Mouse (Mus musculus): ENCODE data around the gene Fgfr1op2. TPM values are rescaled to one million over a fixed set of nuclear protein-coding genes. Genes with fewer than 3 reads are reported as not detected.

Fgfr1op2 gene
- polyA plus RNA-seq, 1 experiment, result 71.5 TPM

DNA sequence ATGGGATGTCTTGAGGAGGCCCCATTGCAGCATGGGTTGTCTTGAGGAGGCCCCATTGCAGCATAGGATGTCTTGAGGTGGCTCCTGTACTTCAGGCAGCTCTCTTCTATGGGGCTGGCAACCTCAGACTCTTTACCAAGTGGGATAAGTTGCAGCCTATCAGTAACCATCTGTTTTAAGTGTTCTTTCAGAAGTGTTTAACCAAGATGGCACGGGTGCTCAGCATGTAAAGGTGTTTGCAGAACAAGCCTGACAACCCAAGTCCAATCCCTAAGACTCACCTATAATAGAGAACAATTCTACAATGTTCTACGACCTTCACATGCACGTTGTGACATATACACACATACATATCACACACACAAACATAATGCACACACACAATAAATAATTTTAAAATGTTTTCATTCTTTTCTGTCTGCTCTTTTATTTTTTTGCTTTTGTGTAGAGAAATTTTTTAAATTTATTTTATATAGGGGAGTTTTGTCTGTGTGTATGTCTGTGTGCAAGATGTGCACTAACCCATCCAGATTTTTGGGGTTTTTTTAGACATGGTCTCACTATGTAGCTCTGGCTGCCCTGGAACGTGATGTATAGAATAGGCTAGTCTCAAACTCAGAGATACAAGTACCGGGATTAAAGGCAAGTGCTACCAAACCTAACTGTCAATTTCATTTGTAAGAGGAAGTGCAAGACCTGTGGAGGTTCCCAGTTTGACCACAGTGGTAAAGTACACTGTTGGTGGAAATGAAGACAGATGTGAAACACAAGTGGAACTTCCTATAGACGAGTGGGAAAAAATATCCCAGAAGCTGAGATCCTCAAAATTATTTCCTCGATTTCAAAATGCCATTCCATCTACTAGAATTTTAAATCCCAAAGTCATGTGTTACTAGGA is 63.3 kb downstream of the Fgfr1op2 start:
- no peaks in the 10 kb centered on the region for H3K9me3 ChIP-seq (replicated peaks; ENCODE audit: control insufficient read depth, insufficient read depth, low read length, poor library complexity, severe bottlenecking)
- H3K4me1 ChIP-seq (ENCODE audit: control insufficient read depth, insufficient read depth, low read length), result no peaks in the 10 kb centered on the region
- no peaks in the 10 kb centered on the region for H3K36me3 ChIP-seq (ENCODE audit: control insufficient read depth, insufficient read depth, low read length, poor library complexity, severe bottlenecking)
- H3K27ac ChIP-seq (ENCODE audit: insufficient read depth, low read length), result no peak overlapping the region
- TF ChIP-seq EP300 (IDR thresholded peaks at IDR 0.05; ENCODE audit: insufficient read depth, low read depth, low read length) (no peak), POLR2A (IDR thresholded peaks at IDR 0.05; ENCODE audit: insufficient read depth, low read length) (no peak), CTCF (IDR thresholded peaks at IDR 0.05; ENCODE audit: low read depth, low read length) (no peak)
- H3K27me3 ChIP-seq (ENCODE audit: control insufficient read depth, insufficient read depth, low read length, poor library complexity, severe bottlenecking), result no peaks in the 10 kb centered on the region
- no peak overlapping the region for H3K9ac ChIP-seq (ENCODE audit: low read depth, poor library complexity, severe bottlenecking)
- H3K4me3 ChIP-seq (ENCODE audit: low read depth, low read length), result no peak overlapping the region

DNA sequence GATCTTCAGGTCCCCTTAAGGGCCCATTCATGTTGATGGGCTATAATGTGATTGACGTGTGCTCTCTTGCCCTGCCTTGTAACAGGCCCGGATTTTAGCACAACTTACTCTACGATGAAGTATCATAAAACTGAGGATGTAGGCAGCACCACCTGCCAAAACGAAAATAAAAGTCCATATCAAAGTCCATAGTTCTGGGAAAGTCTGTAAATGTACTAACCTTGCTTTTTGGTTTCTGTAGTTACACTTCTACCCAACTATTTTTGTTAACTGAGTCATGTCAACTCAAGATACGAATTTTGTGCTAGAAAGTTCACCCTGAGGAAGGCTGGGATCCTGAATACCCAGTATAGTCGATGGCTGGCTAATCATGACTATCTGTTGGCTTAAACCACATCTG is 64.0 kb downstream of the Fgfr1op2 start:
- H3K27me3 ChIP-seq (ENCODE audit: control insufficient read depth, insufficient read depth, low read length, poor library complexity, severe bottlenecking), result no peaks in the 10 kb centered on the region
- H3K27ac ChIP-seq (ENCODE audit: insufficient read depth, low read length), result no peak overlapping the region
- no peaks in the 10 kb centered on the region for H3K9me3 ChIP-seq (replicated peaks; ENCODE audit: control insufficient read depth, insufficient read depth, low read length, poor library complexity, severe bottlenecking)
- H3K4me3 ChIP-seq (ENCODE audit: low read depth, low read length), result no peak overlapping the region
- H3K9ac ChIP-seq (ENCODE audit: low read depth, poor library complexity, severe bottlenecking), result no peak overlapping the region
- no peaks in the 10 kb centered on the region for H3K4me1 ChIP-seq (ENCODE audit: control insufficient read depth, insufficient read depth, low read length)
- no peaks in the 10 kb centered on the region for H3K36me3 ChIP-seq (ENCODE audit: control insufficient read depth, insufficient read depth, low read length, poor library complexity, severe bottlenecking)
- no peak for TF ChIP-seq CTCF (IDR thresholded peaks at IDR 0.05; ENCODE audit: low read depth, low read length)
- no peak for TF ChIP-seq POLR2A (IDR thresholded peaks at IDR 0.05; ENCODE audit: insufficient read depth, low read length)
- no peak for TF ChIP-seq EP300 (IDR thresholded peaks at IDR 0.05; ENCODE audit: insufficient read depth, low read depth, low read length)

DNA sequence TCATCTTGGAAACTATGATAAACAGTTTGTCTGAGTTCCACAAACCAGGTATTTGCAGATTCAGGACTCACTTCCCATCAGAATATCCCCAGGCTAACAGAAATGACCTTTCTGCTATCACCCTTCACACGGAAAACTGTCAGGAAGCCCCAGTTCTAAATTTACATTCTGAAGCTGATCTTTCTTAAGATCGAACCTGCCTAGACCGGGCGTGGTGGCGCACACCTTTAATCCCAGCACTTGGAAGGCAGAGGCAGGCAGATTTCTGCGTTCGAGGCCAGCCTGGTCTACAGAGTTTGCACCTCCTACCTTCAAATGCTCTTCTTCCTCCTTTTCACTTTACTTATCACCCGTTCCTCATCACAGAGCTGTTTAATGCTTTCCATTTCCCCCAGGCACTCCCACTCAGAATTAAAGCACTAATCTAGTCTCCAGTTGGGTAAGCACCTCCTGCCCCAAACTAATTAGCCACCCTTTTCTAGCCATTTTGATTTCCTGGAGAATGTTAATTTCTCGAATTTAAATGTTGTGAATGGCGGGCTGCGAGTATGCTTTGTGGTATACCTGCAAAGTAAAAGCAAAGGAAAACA is 64.7 kb downstream of the Fgfr1op2 start:
- no peaks in the 10 kb centered on the region for H3K27me3 ChIP-seq (ENCODE audit: control insufficient read depth, insufficient read depth, low read length, poor library complexity, severe bottlenecking)
- no peaks in the 10 kb centered on the region for H3K4me1 ChIP-seq (ENCODE audit: control insufficient read depth, insufficient read depth, low read length)
- no peaks in the 10 kb centered on the region for H3K9me3 ChIP-seq (replicated peaks; ENCODE audit: control insufficient read depth, insufficient read depth, low read length, poor library complexity, severe bottlenecking)
- H3K4me3 ChIP-seq (ENCODE audit: low read depth, low read length), result peak overlapping the region; percentile 38; the same call in 1 of the 2 replicates
- H3K36me3 ChIP-seq (ENCODE audit: control insufficient read depth, insufficient read depth, low read length, poor library complexity, severe bottlenecking), result no peaks in the 10 kb centered on the region
- no peak overlapping the region for H3K27ac ChIP-seq (ENCODE audit: insufficient read depth, low read length)
- H3K9ac ChIP-seq (ENCODE audit: low read depth, poor library complexity, severe bottlenecking), result peak overlapping the region; percentile 6; the same call in 1 of the 2 replicates
- TF ChIP-seq EP300 (IDR thresholded peaks at IDR 0.05; ENCODE audit: insufficient read depth, low read depth, low read length), result no peak

DNA sequence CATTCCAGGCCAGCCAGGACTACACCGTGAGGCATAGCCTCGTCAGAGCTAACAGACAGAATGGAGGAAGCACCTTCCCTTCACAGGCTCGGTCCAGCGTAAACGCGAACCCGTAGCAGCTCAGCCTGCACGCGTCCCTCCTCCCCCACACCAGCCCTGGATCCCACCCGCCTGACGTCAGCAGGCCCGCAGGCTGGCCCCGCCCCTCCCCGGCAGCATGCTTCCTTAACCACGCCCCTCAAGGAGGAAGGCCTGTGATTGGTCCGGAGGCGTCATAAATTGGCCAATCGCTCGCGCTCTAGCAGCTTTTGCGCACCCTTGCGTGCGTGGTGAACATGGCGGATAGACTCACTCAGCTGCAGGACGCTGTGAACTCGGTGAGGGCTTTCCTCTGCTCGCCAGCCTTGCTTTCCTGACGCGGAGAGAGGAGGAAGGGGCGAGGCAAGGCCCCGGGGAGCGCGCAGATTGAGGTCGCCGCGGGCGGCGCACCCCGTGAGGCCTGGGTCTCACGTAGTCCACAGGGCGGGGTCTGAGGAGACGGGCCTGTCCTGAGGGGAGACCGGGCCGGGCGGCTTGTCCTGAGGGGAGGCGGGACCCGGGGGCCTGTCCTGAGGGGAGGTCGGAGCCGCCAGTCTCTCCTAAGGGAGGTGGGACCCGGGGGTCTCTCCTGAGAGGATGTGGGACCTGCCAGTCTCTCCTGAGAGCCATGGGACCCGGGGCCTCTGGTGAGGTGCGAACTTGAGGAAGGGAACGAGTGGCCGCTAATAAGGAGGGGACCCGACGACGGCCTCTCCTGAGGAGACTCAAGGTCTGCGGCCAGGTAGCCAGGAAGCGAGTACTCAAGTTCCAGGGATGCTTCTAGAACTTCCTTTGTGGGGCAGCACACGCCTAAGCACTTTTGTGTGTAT is 65.5 kb downstream of the Fgfr1op2 start, which contains the start of the genes Med21 and Tm7sf3:
Gene Med21, plus strand, starts transcription at position 272 of the 908 bp plus-strand sequence.
Gene Tm7sf3, minus strand, starts transcription at position 549 of the 908 bp plus-strand sequence.
- TF ChIP-seq CTCF (IDR thresholded peaks at IDR 0.05; ENCODE audit: low read depth, low read length) (no peak), EP300 (IDR thresholded peaks at IDR 0.05; ENCODE audit: insufficient read depth, low read depth, low read length) (peak; percentile 79; the same call in 1 of the 2 replicates), POLR2A (IDR thresholded peaks at IDR 0.05; ENCODE audit: insufficient read depth, low read length) (peak; percentile 99)
- Histone ChIP-seq H3K27ac (ENCODE audit: insufficient read depth, low read length) (peak within 1 kb of the TSS; percentile 49), H3K27me3 (ENCODE audit: control insufficient read depth, insufficient read depth, low read length, poor library complexity, severe bottlenecking) (no peaks in the 10 kb centered on the region), H3K9ac (ENCODE audit: low read depth, poor library complexity, severe bottlenecking) (peak within 1 kb of the TSS; percentile 62), H3K36me3 (ENCODE audit: control insufficient read depth, insufficient read depth, low read length, poor library complexity, severe bottlenecking) (no peaks in the 10 kb centered on the region), H3K9me3 (replicated peaks; ENCODE audit: control insufficient read depth, insufficient read depth, low read length, poor library complexity, severe bottlenecking) (no peaks in the 10 kb centered on the region), H3K4me1 (ENCODE audit: control insufficient read depth, insufficient read depth, low read length) (no peaks in the 10 kb centered on the region), H3K4me3 (ENCODE audit: low read depth, low read length) (peak within 1 kb of the TSS; percentile 79)

DNA sequence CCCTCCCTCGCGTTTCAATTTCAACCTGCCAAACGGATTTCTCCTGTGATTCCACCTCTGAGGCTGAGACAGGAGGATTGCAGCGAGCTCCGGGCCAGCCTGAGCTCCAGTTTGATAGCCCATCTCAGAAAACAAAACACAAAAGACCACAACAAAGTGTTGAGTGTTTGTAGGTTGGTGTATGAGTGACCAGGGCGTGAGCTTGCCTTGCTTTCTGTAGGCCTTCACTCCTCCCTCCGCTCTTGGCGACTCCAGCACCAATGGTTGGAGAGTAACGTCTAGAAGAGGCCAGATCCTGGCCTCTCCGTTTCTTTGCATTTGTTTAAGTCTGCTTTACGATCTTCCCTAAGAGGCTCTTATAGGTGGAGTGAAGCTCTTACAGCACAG is 66.2 kb downstream of the Fgfr1op2 start:
- no peaks in the 10 kb centered on the region for H3K9me3 ChIP-seq (replicated peaks; ENCODE audit: control insufficient read depth, insufficient read depth, low read length, poor library complexity, severe bottlenecking)
- no peaks in the 10 kb centered on the region for H3K36me3 ChIP-seq (ENCODE audit: control insufficient read depth, insufficient read depth, low read length, poor library complexity, severe bottlenecking)
- no peaks in the 10 kb centered on the region for H3K4me1 ChIP-seq (ENCODE audit: control insufficient read depth, insufficient read depth, low read length)
- TF ChIP-seq CTCF (IDR thresholded peaks at IDR 0.05; ENCODE audit: low read depth, low read length) (no peak), POLR2A (IDR thresholded peaks at IDR 0.05; ENCODE audit: insufficient read depth, low read length) (no peak), EP300 (IDR thresholded peaks at IDR 0.05; ENCODE audit: insufficient read depth, low read depth, low read length) (no peak)
- H3K27me3 ChIP-seq (ENCODE audit: control insufficient read depth, insufficient read depth, low read length, poor library complexity, severe bottlenecking), result no peaks in the 10 kb centered on the region
- H3K4me3 ChIP-seq (ENCODE audit: low read depth, low read length), result peak overlapping the region; percentile 79
- H3K9ac ChIP-seq (ENCODE audit: low read depth, poor library complexity, severe bottlenecking), result peak overlapping the region; percentile 62
- no peak overlapping the region for H3K27ac ChIP-seq (ENCODE audit: insufficient read depth, low read length)

Other genes starting within 250 kb of the Fgfr1op2 start
- gene Itpr2, start 75.0 kb upstream of the Fgfr1op2 start, polyA plus RNA-seq (2011; ENCODE audit: insufficient read depth, insufficient read length, low read depth, missing spikeins), result 2.0 and 3.6 TPM in 2 replicates
- gene Ints13, start 632 bp downstream of the Fgfr1op2 start, polyA plus RNA-seq (2011; ENCODE audit: insufficient read depth, insufficient read length, low read depth, missing spikeins), result 106 and 118 TPM in 2 replicates
- 81.7 and 92.1 TPM in 2 replicates for gene Med21, start 65.3 kb downstream of the Fgfr1op2 start, polyA plus RNA-seq (2011; ENCODE audit: insufficient read depth, insufficient read length, low read depth, missing spikeins)
- 39.1 and 46.1 TPM in 2 replicates for gene Tm7sf3, start 65.6 kb downstream of the Fgfr1op2 start, polyA plus RNA-seq (2011; ENCODE audit: insufficient read depth, insufficient read length, low read depth, missing spikeins)
- 19.7 and 20.3 TPM in 2 replicates for gene Stk38l, start 147.8 kb downstream of the Fgfr1op2 start, polyA plus RNA-seq (2011; ENCODE audit: insufficient read depth, insufficient read length, low read depth, missing spikeins)
- gene Arntl2, start 218.9 kb downstream of the Fgfr1op2 start, polyA plus RNA-seq (2011; ENCODE audit: insufficient read depth, insufficient read length, low read depth, missing spikeins), result 18.6 and 19.5 TPM in 2 replicates